Mouse (Mus musculus): ENCODE measurements around the gene Bysl. TPM values are rescaled to one million over a fixed set of nuclear protein-coding genes. Genes with fewer than 3 reads are reported as not detected.
A peak's percentile ranks its signal among the peaks of the same experiment; 100 is the strongest.
"Not testable (repeated sequence)": the region's sequence is repeated elsewhere in the genome, so short reads cannot be mapped to it uniquely, and the experiment has no call there.

Gene Bysl
- polyA plus RNA-seq, 1 experiment = 17.0 TPM

DNA sequence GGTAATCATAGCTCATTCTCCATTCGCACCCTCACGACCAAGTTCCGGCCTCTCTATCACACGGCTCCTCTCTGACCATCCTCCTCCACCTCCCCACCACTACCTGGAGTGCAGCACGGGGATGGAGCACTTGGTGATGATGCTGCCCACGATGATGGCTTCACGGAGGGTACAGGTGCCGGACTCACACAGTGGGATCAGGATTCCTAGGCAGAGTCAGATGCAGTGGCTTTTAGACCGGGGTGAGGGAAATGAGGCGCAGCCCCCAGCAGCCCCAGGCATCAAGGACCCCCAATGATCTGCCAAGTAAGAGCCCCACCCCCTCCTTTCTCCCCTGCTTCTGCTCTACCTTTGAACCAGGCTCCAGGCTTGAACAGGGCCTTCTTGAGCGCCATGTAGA, 9.0 kb downstream of the Bysl start:
- H3K4me3 ChIP-seq (ENCODE audit: insufficient read depth, low read length) = no peak overlapping the region
- no peaks in the 10 kb centered on the region for H3K4me1 ChIP-seq (ENCODE audit: control insufficient read depth, insufficient read depth, low read length)
- H3K27ac ChIP-seq (ENCODE audit: insufficient read depth, low read length) = no peak overlapping the region
- no peak for TF ChIP-seq POLR2A (IDR thresholded peaks at IDR 0.05; ENCODE audit: extremely low read depth, insufficient read depth, low read length)
- TF ChIP-seq CTCF (IDR thresholded peaks at IDR 0.05; ENCODE audit: extremely low read depth, insufficient read depth, low read length) = no peak

DNA sequence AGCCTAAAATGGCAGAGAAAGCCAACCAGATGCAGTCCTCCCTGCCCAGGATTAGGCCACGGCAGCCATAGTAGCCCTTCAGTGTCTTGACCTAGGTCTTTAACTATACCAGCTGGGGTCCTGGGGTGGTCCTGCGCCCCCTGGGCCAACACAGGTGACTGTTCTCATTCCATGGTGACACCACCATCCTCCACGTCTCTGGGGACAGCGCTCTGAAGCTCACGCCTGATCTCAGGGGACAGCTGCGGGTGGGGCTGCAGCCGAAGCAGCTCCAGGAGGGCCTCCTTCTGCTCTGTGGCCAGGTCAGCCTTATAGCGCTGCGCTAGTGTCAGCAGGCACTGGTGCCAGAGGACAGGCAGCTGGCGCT, 9.9 kb downstream of the Bysl start:
- TF ChIP-seq CTCF (IDR thresholded peaks at IDR 0.05; ENCODE audit: extremely low read depth, insufficient read depth, low read length) = no peak
- TF ChIP-seq POLR2A (IDR thresholded peaks at IDR 0.05; ENCODE audit: extremely low read depth, insufficient read depth, low read length) = no peak
- Histone ChIP-seq H3K4me3 (ENCODE audit: insufficient read depth, low read length) (no peak overlapping the region), H3K27ac (ENCODE audit: insufficient read depth, low read length) (no peak overlapping the region), H3K4me1 (ENCODE audit: control insufficient read depth, insufficient read depth, low read length) (no peaks in the 10 kb centered on the region)

DNA sequence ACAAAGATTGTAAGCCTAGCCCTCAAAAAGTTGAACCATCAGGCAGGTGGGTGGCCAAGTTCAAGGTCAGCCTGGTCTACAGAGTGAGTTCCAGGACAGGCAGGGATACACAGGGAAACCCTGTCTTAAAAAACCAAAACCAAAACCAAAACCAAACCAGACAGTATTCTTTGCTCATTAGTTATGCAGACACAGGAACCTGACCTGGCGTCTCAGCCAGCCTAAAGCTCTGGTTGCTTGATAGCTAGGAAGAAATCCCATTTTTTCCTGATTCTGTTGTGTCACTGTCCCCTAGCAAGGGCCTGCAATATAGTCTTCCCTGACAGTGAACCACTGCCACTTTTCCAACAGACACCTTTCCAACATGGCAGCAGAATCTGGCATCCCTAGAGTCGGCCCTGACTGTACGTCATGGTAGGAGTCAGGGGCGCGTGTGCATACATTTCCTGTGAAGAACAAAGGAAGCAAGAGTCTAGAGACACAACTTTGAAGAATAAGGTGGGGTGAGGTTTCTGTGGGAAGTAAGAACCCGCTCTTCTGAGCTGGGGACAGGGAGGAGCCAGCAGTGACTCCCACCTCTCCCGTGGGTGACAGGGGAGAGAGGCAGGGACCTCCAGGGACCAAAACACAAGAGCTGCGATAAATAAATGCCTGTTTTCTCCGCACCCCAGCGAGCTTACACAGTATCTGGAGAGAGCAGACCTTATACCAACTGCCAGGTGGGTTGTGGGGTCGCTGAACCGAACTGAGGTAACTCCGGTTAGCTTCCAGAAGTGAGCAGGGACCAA, 10.5 kb downstream of the Bysl start:
- no peaks in the 10 kb centered on the region for H3K4me1 ChIP-seq (ENCODE audit: control insufficient read depth, insufficient read depth, low read length)
- no peak overlapping the region for H3K4me3 ChIP-seq (ENCODE audit: insufficient read depth, low read length)
- TF ChIP-seq POLR2A (IDR thresholded peaks at IDR 0.05; ENCODE audit: extremely low read depth, insufficient read depth, low read length) (no peak), CTCF (IDR thresholded peaks at IDR 0.05; ENCODE audit: extremely low read depth, insufficient read depth, low read length) (no peak)
- H3K27ac ChIP-seq (ENCODE audit: insufficient read depth, low read length) = no peak overlapping the region

DNA sequence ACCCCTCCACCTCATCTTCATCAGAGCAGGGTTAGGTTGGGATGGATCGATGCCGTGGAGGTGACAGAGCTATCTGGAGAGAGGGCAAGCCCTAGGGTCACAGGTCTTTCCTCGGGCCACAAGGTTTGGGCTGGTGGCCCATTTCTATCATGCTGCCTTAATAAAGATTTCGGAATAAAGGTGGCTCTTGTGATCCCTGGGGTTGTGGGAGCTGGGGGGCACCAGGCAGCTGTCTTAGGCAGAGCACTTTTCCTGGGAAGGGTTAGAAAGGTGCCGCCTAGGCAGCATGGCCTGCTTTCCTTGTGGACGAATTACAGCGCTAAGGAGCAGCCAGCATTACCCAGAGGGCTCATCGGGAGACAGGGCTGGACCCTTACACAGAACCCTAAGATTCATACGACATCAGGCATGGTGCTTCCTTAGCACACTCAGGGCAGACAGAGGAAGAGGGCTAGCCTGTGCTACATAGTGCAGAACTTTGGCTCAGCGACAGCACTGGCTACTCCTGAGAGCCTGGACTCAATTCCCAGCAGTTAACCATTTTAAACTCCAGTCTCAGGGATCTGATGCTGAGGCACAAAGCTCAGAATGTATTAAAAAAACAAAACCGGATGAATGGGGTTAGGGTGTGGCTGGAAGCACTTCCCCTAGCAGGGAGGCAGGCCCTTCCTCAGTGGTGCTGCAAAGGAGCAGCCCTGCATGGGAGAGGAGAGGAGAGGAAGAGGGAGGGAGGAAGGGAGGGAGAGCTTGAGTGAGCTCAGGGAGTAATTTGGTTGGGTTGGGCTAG, 11.6 kb downstream of the Bysl start:
- TF ChIP-seq POLR2A (IDR thresholded peaks at IDR 0.05; ENCODE audit: extremely low read depth, insufficient read depth, low read length) (no peak), CTCF (IDR thresholded peaks at IDR 0.05; ENCODE audit: extremely low read depth, insufficient read depth, low read length) (no peak)
- Histone ChIP-seq H3K4me1 (ENCODE audit: control insufficient read depth, insufficient read depth, low read length) (no peaks in the 10 kb centered on the region), H3K27ac (ENCODE audit: insufficient read depth, low read length) (no peak overlapping the region), H3K4me3 (ENCODE audit: insufficient read depth, low read length) (no peak overlapping the region)

DNA sequence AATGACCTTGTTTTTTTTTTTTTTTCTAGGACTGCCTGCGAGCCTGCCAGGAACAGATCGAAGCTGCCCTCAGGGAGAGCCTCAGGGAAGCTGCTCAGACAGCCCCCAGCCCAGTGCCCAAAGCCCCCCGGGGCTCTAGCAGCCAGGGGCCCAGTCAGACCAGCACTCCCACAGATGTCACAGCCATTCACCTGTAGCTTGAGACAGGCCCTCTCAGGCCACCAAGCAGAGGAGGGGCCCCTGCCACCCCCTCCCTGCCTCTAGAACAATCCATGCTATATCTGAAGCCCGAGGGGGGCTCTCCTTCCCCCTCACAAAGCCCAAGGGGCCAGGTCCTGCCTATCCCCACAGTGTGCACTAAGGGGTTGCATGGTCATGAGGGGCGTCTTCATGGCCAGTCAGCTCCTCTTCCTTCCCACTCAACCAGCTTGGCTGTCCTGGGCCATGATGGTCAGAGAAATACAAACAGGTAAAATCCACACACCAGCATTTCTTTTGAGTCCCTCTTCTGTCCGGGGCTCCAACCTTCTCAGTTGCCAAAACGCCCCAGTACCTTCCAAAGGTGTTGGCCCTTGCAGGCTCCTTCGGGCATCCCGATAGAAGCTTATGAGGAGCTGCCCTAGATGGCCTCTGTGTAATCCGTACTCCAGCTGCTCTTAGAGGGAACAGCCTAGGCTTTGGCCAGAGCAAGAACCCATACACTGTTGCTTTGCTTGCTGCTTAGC, 12.6 kb downstream of the Bysl start:
- H3K4me1 ChIP-seq (ENCODE audit: control insufficient read depth, insufficient read depth, low read length); H3K27ac ChIP-seq (ENCODE audit: insufficient read depth, low read length); H3K4me3 ChIP-seq (ENCODE audit: insufficient read depth, low read length): not testable (repeated sequence)

DNA sequence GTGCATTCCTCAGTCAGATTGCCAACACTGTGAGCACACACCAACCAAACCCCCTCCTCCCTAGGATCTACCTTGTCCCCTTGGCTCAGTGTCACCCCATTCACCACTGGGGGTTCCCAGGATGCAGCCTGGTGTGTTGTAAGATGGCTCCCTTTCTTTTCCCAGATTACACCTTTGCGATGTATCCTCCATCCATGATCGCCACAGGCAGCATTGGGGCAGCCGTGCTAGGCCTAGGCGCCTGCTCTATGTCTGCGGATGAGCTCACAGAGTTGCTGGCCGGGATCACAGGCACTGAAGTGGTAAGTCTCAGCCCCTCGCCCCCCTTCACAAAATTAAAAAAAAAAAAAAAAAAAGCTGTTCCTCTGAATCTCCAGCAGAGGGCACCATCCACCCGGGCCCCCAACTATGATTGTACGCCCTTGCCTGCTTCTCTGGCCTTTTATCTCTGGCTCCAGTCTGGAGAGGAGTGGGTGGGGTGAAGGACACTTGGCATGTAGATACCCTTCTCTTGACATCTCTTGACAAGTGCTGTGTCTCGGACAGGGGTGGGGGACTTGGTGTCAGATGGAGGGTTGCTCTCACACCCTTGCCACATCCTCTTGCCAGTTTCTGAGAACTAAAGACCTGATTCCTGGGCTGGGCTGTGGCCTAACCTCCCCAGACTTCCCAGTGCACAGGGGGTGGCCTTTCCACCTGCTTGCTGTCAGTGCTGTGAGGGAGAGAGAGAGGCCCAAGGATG, 13.3 kb downstream of the Bysl start:
- no peak overlapping the region for H3K27ac ChIP-seq (ENCODE audit: insufficient read depth, low read length)
- H3K4me1 ChIP-seq (ENCODE audit: control insufficient read depth, insufficient read depth, low read length) = 0 out of 2 replicates have a peak, but pooled peaks cover 2% of the 10 kb centered on the region
- no peak overlapping the region for H3K4me3 ChIP-seq (ENCODE audit: insufficient read depth, low read length)
- TF ChIP-seq CTCF (IDR thresholded peaks at IDR 0.05; ENCODE audit: extremely low read depth, insufficient read depth, low read length) (peak; percentile 52), POLR2A (IDR thresholded peaks at IDR 0.05; ENCODE audit: extremely low read depth, insufficient read depth, low read length) (no peak)

DNA sequence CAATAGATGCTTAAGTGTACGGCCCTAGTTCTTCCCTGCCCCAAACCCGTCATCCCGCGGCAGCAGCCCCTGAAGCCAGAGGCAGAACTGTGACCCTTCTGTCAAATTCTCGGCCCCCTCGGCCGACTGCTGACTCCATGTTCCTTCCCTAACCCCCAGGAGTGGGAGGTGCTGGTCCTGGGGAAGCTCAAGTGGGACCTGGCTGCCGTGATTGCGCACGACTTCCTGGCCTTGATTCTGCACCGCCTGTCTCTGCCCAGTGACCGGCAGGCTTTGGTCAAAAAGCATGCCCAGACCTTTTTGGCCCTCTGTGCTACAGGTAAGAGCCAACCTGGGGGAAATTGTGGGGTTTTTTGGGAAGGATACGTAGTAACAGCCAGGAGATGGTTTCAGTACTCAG, 14.0 kb downstream of the Bysl start:
- Histone ChIP-seq H3K27ac (ENCODE audit: insufficient read depth, low read length) (no peak overlapping the region), H3K4me3 (ENCODE audit: insufficient read depth, low read length) (no peak overlapping the region), H3K4me1 (ENCODE audit: control insufficient read depth, insufficient read depth, low read length) (0 out of 2 replicates have a peak, but pooled peaks cover 2% of the 10 kb centered on the region)
- TF ChIP-seq POLR2A (IDR thresholded peaks at IDR 0.05; ENCODE audit: extremely low read depth, insufficient read depth, low read length) (no peak), CTCF (IDR thresholded peaks at IDR 0.05; ENCODE audit: extremely low read depth, insufficient read depth, low read length) (no peak)

DNA sequence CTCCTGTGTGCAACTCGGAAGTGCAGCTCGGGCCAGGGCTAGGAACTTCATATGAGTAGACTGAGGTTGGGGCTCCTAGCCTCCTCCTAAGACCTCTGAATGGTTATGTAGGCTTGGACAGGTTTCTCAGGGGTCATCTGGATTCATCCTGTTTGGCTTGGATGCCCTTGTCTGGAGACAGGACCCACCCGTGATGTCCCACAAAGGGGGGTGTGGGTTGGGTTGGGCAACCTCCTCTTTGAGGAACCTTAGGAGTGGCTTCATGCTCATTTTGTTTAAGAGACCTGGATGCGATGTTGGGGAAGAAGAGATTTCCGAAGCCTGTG, 14.5 kb downstream of the Bysl start:
- no peak for TF ChIP-seq POLR2A (IDR thresholded peaks at IDR 0.05; ENCODE audit: extremely low read depth, insufficient read depth, low read length)
- TF ChIP-seq CTCF (IDR thresholded peaks at IDR 0.05; ENCODE audit: extremely low read depth, insufficient read depth, low read length) = no peak
- H3K27ac ChIP-seq (ENCODE audit: insufficient read depth, low read length) = no peak overlapping the region
- 0 out of 2 replicates have a peak, but pooled peaks cover 2% of the 10 kb centered on the region for H3K4me1 ChIP-seq (ENCODE audit: control insufficient read depth, insufficient read depth, low read length)
- no peak overlapping the region for H3K4me3 ChIP-seq (ENCODE audit: insufficient read depth, low read length)

DNA sequence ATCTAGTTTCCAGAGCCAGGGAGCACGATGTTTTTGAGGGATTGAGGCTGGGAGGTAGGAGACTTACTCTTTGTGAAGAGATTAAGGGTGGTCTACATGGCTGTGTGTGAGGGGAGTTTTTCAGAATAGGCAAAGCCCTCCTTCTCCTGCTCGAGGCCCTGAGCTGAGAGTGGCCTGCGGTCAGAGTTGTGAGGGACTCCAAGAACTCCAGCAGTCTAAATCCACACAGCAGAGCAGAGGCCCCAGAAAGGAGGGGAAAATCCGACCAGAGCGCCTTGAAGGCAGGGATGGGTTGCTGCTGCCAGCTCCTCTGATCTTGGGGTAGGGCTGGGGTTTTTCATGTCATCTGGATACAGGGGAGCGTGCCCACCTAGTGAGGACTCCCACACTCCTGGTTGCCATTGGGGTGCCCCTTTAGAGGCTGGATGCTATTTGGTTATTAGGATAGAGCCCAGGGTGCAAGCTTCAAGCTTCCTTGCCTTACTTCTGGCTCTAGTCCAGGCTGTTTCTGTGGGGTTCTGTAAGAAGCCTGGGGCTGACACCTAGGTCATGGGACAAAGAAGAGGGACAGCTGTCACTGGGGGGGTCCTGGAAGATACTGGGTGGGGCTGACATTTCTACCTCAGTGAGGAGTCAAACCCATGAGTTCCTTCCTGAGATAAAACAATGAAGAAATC, 15.0 kb downstream of the Bysl start:
- Histone ChIP-seq H3K27ac (ENCODE audit: insufficient read depth, low read length) (no peak overlapping the region), H3K4me3 (ENCODE audit: insufficient read depth, low read length) (no peak overlapping the region), H3K4me1 (ENCODE audit: control insufficient read depth, insufficient read depth, low read length) (0 out of 2 replicates have a peak, but pooled peaks cover 2% of the 10 kb centered on the region)
- TF ChIP-seq POLR2A (IDR thresholded peaks at IDR 0.05; ENCODE audit: extremely low read depth, insufficient read depth, low read length) (no peak), CTCF (IDR thresholded peaks at IDR 0.05; ENCODE audit: extremely low read depth, insufficient read depth, low read length) (no peak)

All from cortical plate, adult 2 months (tissue).